In the genomic region with DNA sequence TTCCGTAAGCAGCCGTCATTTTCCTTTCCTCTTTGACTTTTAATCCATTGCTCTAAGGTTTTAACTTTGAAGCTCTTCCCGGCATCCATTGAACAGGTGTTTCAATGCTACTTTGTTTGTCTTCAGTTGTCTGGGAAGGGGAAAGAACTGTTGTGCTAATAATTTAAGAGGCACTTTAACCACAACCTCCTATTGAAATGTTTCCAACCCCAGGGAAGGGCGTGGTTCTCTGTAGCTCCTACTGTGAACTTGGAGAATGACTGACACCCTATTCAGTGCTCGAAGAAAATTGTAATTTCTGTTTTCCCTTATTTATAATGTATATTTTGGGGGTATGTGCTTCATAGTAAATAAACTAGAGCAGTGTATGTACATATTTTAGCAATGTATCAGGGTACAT, we compare ENCODE assay signal across 20 mouse cellular contexts.
DNase-seq lines count a peak whose midpoint lies in the region; ATAC-seq and TF ChIP-seq lines count a peak whose summit lies in the region.
"Had no signal": no experiment of that assay in that cellular context is flagged by ENCODE, and none has a peak within 500 bp of the region (broad histone marks: within the 10 kb centered on the region; RNA-seq: fewer than 3 reads in every experiment).

No protein-coding gene starts in this region.

- no peak for TF ChIP-seq POLR2A in kidney, adult 2 months (IDR thresholded peaks at IDR 0.05; ENCODE audit: low read depth, low read length)
- no peak for TF ChIP-seq POLR2A in lung, adult 2 months (IDR thresholded peaks at IDR 0.05; ENCODE audit: borderline replicate concordance, extremely low read depth, low read depth, low read length)

- no peak overlapping the region for H3K4me2 ChIP-seq in kidney, embryonic 16.5 days (replicated peaks; ENCODE audit: low read depth, low read length)
- no peak overlapping the region for H3K4me2 ChIP-seq in lung, postnatal 0 days (replicated peaks; ENCODE audit: low read depth, low read length)
- H3K4me2 ChIP-seq in stomach, embryonic 16.5 days (ENCODE audit: low read depth, low read length): 0 out of 2 replicates have a peak overlapping the region, but pooled peaks have one; percentile 13
- H3K4me2 ChIP-seq: forebrain, embryonic 12.5 days; heart, embryonic 12.5 days; hindbrain, embryonic 14.5 days had no signal

- H3K27ac ChIP-seq in kidney, adult 2 months (ENCODE audit: insufficient read depth, low read depth, low read length): peak overlapping the region; percentile 54
- no peak overlapping the region for H3K27ac ChIP-seq in kidney, embryonic 16.5 days (ENCODE audit: low read length)
- peak overlapping the region; percentile 33; the same call in 1 of the 2 replicates for H3K27ac ChIP-seq in lung, postnatal 0 days (ENCODE audit: low read length)
- no peak overlapping the region for H3K27ac ChIP-seq in stomach, embryonic 16.5 days (ENCODE audit: low read length)
- H3K27ac ChIP-seq: forebrain, embryonic 12.5 days; gastrocnemius, adult 2 months; hindbrain, embryonic 10.5 days; hindbrain, embryonic 14.5 days had no signal

- no peak for TF ChIP-seq EP300 in lung, postnatal 0 days (IDR thresholded peaks at IDR 0.05)

- no peaks in the 10 kb centered on the region for H3K27me3 ChIP-seq in kidney, adult 2 months (replicated peaks; ENCODE audit: control insufficient read depth, insufficient read depth, low read length)
- no peaks in the 10 kb centered on the region for H3K27me3 ChIP-seq in kidney, embryonic 16.5 days (ENCODE audit: insufficient read depth, low read length)
- H3K27me3 ChIP-seq in lung, postnatal 0 days (replicated peaks; ENCODE audit: insufficient read depth, low read length): no peaks in the 10 kb centered on the region
- H3K27me3 ChIP-seq in stomach, embryonic 16.5 days (ENCODE audit: control insufficient read depth, insufficient read depth, low read length): no peaks in the 10 kb centered on the region
- H3K27me3 ChIP-seq: forebrain, embryonic 12.5 days; heart, embryonic 12.5 days had no signal

- no peaks in the 10 kb centered on the region for H3K36me3 ChIP-seq in kidney, adult 2 months (ENCODE audit: control insufficient read depth, insufficient read depth, low read length)
- H3K36me3 ChIP-seq in kidney, embryonic 16.5 days (ENCODE audit: insufficient read depth, low read length): peaks cover 14% of the 10 kb centered on the region
- H3K36me3 ChIP-seq in lung, postnatal 0 days (ENCODE audit: insufficient read depth, low read length): 0 out of 2 replicates have a peak, but pooled peaks cover 4% of the 10 kb centered on the region
- H3K36me3 ChIP-seq in stomach, embryonic 16.5 days (ENCODE audit: control insufficient read depth, insufficient read depth, low read length): 0 out of 2 replicates have a peak, but pooled peaks cover 2% of the 10 kb centered on the region

- H3K9me3 ChIP-seq in kidney, embryonic 16.5 days (ENCODE audit: low read length): no peaks in the 10 kb centered on the region
- no peaks in the 10 kb centered on the region for H3K9me3 ChIP-seq in lung, postnatal 0 days (ENCODE audit: low read length)
- no peaks in the 10 kb centered on the region for H3K9me3 ChIP-seq in stomach, embryonic 16.5 days (replicated peaks; ENCODE audit: control insufficient read depth, low read length)
- H3K9me3 ChIP-seq: forebrain, embryonic 12.5 days; heart, embryonic 12.5 days; hindbrain, embryonic 10.5 days had no signal

- DNase-seq in kidney, adult 2 months: no peak
- DNase-seq in lung, postnatal 0 days (ENCODE audit: low spot score): peak; percentile 42
- DNase-seq in lung, adult 2 months: no peak
- DNase-seq in ZHBTc4 (ENCODE audit: low read depth, low spot score): peak; percentile 58
- DNase-seq in left cerebral cortex, adult 11 months (ENCODE audit: low spot score): no peak
- DNase-seq in thymus, postnatal 36 days: no peak
- DNase-seq: adrenal gland, adult 2 months; adrenal gland, postnatal 25 days; cerebellum, adult 18-20 months; cerebellum, adult 9-11 months; cerebellum, postnatal 36 days; gastrocnemius, adult 2 months; gastrocnemius, postnatal 25 days had no signal

- 62% methylated on average over 5 of the region's 5 CpGs for WGBS in kidney, adult 2 months
- 68% methylated on average over 5 of the region's 5 CpGs for WGBS in kidney, embryonic 16.5 days
- WGBS in lung, postnatal 0 days: 56% methylated on average over 5 of the region's 5 CpGs
- WGBS in lung, adult 2 months: 59% methylated on average over 5 of the region's 5 CpGs
- WGBS in stomach, embryonic 16.5 days: 62% methylated on average over 5 of the region's 5 CpGs

- TF ChIP-seq CTCF in kidney, adult 2 months (conservative IDR thresholded peaks at IDR 0.05; ENCODE audit: insufficient read depth, insufficient read length, low read depth, low read length): no peak
- no peak for TF ChIP-seq CTCF in lung, postnatal 0 days (IDR thresholded peaks at IDR 0.05)
- no peak for TF ChIP-seq CTCF in lung, adult 2 months (IDR thresholded peaks at IDR 0.05; ENCODE audit: insufficient read depth, low read length)

- ATAC-seq in kidney, embryonic 16.5 days (ENCODE audit: low FRiP score, low TSS enrichment): no peak
- no peak for ATAC-seq in lung, postnatal 0 days
- ATAC-seq in stomach, embryonic 16.5 days (ENCODE audit: insufficient read depth, low FRiP score): no peak
- ATAC-seq: forebrain, embryonic 16.5 days had no signal

- peak overlapping the region; percentile 19 for H3K4me3 ChIP-seq in kidney, adult 2 months (ENCODE audit: insufficient read depth, low read depth, low read length)
- H3K4me3 ChIP-seq in kidney, embryonic 16.5 days (ENCODE audit: low read length): no peak overlapping the region
- no peak overlapping the region for H3K4me3 ChIP-seq in lung, postnatal 0 days (ENCODE audit: low read depth, low read length)
- no peak overlapping the region for H3K4me3 ChIP-seq in lung, adult 2 months (replicated peaks; ENCODE audit: extremely low read depth, low read depth, low read length)
- peak overlapping the region; percentile 21; the same call in 1 of the 2 replicates for H3K4me3 ChIP-seq in stomach, embryonic 16.5 days (replicated peaks; ENCODE audit: low read length)
- H3K4me3 ChIP-seq: forebrain, embryonic 12.5 days; gastrocnemius, adult 2 months; heart, embryonic 12.5 days; hindbrain, embryonic 10.5 days had no signal

- no peak overlapping the region for H3K9ac ChIP-seq in kidney, embryonic 16.5 days (replicated peaks; ENCODE audit: low read length)
- no peak overlapping the region for H3K9ac ChIP-seq in lung, postnatal 0 days (replicated peaks; ENCODE audit: low read depth)
- H3K9ac ChIP-seq in stomach, embryonic 16.5 days (ENCODE audit: low read length): no peak overlapping the region
- H3K9ac ChIP-seq: forebrain, embryonic 12.5 days; heart, embryonic 12.5 days; hindbrain, embryonic 14.5 days had no signal

- H3K4me1 ChIP-seq in kidney, adult 2 months (ENCODE audit: control insufficient read depth, insufficient read depth, low read length): peaks cover under 1% of the 10 kb centered on the region
- H3K4me1 ChIP-seq in kidney, embryonic 16.5 days (ENCODE audit: insufficient read depth, low read length): peaks cover 46% of the 10 kb centered on the region
- H3K4me1 ChIP-seq in lung, postnatal 0 days (ENCODE audit: insufficient read depth, low read depth, low read length): peaks cover 15% of the 10 kb centered on the region
- H3K4me1 ChIP-seq in lung, adult 2 months (ENCODE audit: control insufficient read depth, insufficient read depth, low read length): peaks cover 2% of the 10 kb centered on the region; the same call in 1 of the 2 replicates
- H3K4me1 ChIP-seq in stomach, embryonic 16.5 days (ENCODE audit: control insufficient read depth, insufficient read depth, low read length): peaks cover 17% of the 10 kb centered on the region

Comparison
In these comparisons a context has a peak if more than half of its experiments do, and no peak if none do; other contexts are left out.
1. DNase-seq: peak in lung, postnatal 0 days (single experiment) and ZHBTc4 (single experiment); none in kidney, adult 2 months (single experiment), lung, adult 2 months (single experiment), left cerebral cortex, adult 11 months (single experiment) and thymus, postnatal 36 days (0 of 2).
2. H3K27ac ChIP-seq: peak in kidney, adult 2 months (single experiment) and lung, postnatal 0 days (single experiment); none in kidney, embryonic 16.5 days (single experiment) and stomach, embryonic 16.5 days (single experiment).
3. H3K4me3 ChIP-seq: peak in kidney, adult 2 months (single experiment) and stomach, embryonic 16.5 days (single experiment); none in kidney, embryonic 16.5 days (single experiment), lung, postnatal 0 days (single experiment) and lung, adult 2 months (single experiment).